11 mouse cellular contexts compared by ENCODE assay signal in the genomic region with DNA sequence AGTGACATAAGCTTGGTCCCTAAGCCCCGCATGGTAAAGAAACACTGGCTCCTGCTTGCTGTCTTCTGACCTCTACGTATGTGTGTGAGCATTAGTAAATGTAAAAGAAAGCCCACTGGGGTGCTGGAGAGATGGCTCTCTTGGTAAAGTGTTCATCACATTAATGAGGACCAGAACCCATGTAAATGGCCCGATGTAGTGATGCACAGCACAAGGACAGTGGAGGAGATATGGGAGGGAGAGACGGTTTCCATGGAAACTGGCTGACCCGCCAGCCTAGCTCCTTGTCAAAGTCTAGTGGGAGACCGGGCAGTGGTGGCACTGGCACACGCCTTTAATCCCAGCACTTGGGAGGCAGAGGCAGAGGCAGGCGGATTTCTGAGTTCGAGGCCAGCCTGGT. TPM values are rescaled to one million over a fixed set of nuclear protein-coding genes. Genes with fewer than 3 reads are reported as not detected.
DNase-seq lines count a peak whose midpoint lies in the region; ATAC-seq and TF ChIP-seq lines count a peak whose summit lies in the region.
"Had no signal": no experiment of that assay in that cellular context is flagged by ENCODE, and none has a peak within 500 bp of the region (broad histone marks: within the 10 kb centered on the region; RNA-seq: fewer than 3 reads in every experiment).

No protein-coding gene starts in this region.

- H3K9me3 ChIP-seq in intestine, embryonic 14.5 days (ENCODE audit: control insufficient read depth, low read length): no peaks in the 10 kb centered on the region
- H3K9me3 ChIP-seq in intestine, postnatal 0 days (ENCODE audit: control insufficient read depth): no peaks in the 10 kb centered on the region
- no peaks in the 10 kb centered on the region for H3K9me3 ChIP-seq in embryonic facial prominence, embryonic 10.5 days
- no peaks in the 10 kb centered on the region for H3K9me3 ChIP-seq in liver, embryonic 14.5 days (ENCODE audit: control insufficient read depth, low read length)

- no peak overlapping the region for H3K9ac ChIP-seq in intestine, embryonic 14.5 days (ENCODE audit: low read length)
- H3K9ac ChIP-seq in intestine, postnatal 0 days (ENCODE audit: low read depth, low read length): no peak overlapping the region
- no peak overlapping the region for H3K9ac ChIP-seq in liver, embryonic 14.5 days (replicated peaks)

- DNase-seq in intestine, embryonic 14.5 days (ENCODE audit: low spot score): no peak
- peak; percentile 43 for DNase-seq in MN1 (ENCODE audit: low spot score)
- peak; percentile 48 for DNase-seq in embryonic facial prominence, embryonic 10.5 days (ENCODE audit: low spot score)
- DNase-seq in liver, embryonic 14.5 days (ENCODE audit: low read depth in 3 of 3, low spot score in 3 of 3): no peak
- no peak for DNase-seq in layer of hippocampus, postnatal 36 days
- no peak for DNase-seq in frontal cortex, postnatal 25 days (ENCODE audit: low spot score in 2 of 2)
- no peak for DNase-seq in layer of hippocampus, adult 18-20 months (ENCODE audit: low spot score in 2 of 2)
- DNase-seq: cerebellum, postnatal 25 days; gastrocnemius, adult 2 months had no signal

- 0 out of 2 replicates have a peak, but pooled peaks cover 3% of the 10 kb centered on the region for H3K4me1 ChIP-seq in intestine, embryonic 14.5 days (replicated peaks; ENCODE audit: control insufficient read depth, insufficient read depth, low read length)
- no peaks in the 10 kb centered on the region for H3K4me1 ChIP-seq in intestine, postnatal 0 days (replicated peaks; ENCODE audit: control insufficient read depth, insufficient read depth, low read length)
- peaks cover 42% of the 10 kb centered on the region for H3K4me1 ChIP-seq in embryonic facial prominence, embryonic 10.5 days
- H3K4me1 ChIP-seq in liver, embryonic 14.5 days (replicated peaks; ENCODE audit: control insufficient read depth in 2 of 2, insufficient read depth in 2 of 2, low read length in 1 of 2): no peaks in the 10 kb centered on the region

- H3K27me3 ChIP-seq in intestine, embryonic 14.5 days (replicated peaks; ENCODE audit: control insufficient read depth, insufficient read depth, low read length): no peaks in the 10 kb centered on the region
- no peaks in the 10 kb centered on the region for H3K27me3 ChIP-seq in intestine, postnatal 0 days (replicated peaks; ENCODE audit: control insufficient read depth, insufficient read depth, low read length)
- no peaks in the 10 kb centered on the region for H3K27me3 ChIP-seq in embryonic facial prominence, embryonic 10.5 days (replicated peaks; ENCODE audit: low read depth, poor library complexity, severe bottlenecking)
- H3K27me3 ChIP-seq in liver, embryonic 14.5 days (ENCODE audit: control insufficient read depth, insufficient read depth, low read length): no peaks in the 10 kb centered on the region

- no peak overlapping the region for H3K4me3 ChIP-seq in intestine, embryonic 14.5 days (ENCODE audit: low read depth, low read length)
- H3K4me3 ChIP-seq in intestine, postnatal 0 days (ENCODE audit: low read depth, low read length): no peak overlapping the region
- no peak overlapping the region for H3K4me3 ChIP-seq in embryonic facial prominence, embryonic 10.5 days
- no peak overlapping the region for H3K4me3 ChIP-seq in liver, embryonic 14.5 days (ENCODE audit: insufficient read depth in 1 of 2, low read depth in 2 of 2, low read length in 2 of 2)
- H3K4me3 ChIP-seq: gastrocnemius, adult 2 months had no signal

- no peak for TF ChIP-seq CTCF in intestine, postnatal 0 days (IDR thresholded peaks at IDR 0.05; ENCODE audit: low read depth)
- TF ChIP-seq CTCF in liver, embryonic 14.5 days (IDR thresholded peaks at IDR 0.05; ENCODE audit: low read depth): no peak

- peak; percentile 12; the same call in 1 of the 2 replicates for ATAC-seq in intestine, embryonic 14.5 days (replicated peaks; ENCODE audit: low FRiP score, low TSS enrichment, low read depth)
- no peak for ATAC-seq in intestine, postnatal 0 days
- ATAC-seq in liver, embryonic 14.5 days (ENCODE audit: insufficient read depth): 0 out of 2 replicates have a peak, but pooled peaks have one; percentile 26
- ATAC-seq: activated CD4-positive, CD25-positive, alpha-beta regulatory T cell, adult 4 months had no signal

- WGBS in intestine, embryonic 14.5 days: 58% methylated on average over 9 of the region's 9 CpGs
- 50% methylated on average over 9 of the region's 9 CpGs for WGBS in intestine, postnatal 0 days
- WGBS in embryonic facial prominence, embryonic 10.5 days: 62% methylated on average over 9 of the region's 9 CpGs
- WGBS in liver, embryonic 14.5 days (ENCODE audit: insufficient replicate concordance): 57% methylated on average over 9 of the region's 9 CpGs

- H3K4me2 ChIP-seq in intestine, embryonic 14.5 days (ENCODE audit: low read length): no peak overlapping the region
- no peak overlapping the region for H3K4me2 ChIP-seq in intestine, postnatal 0 days (replicated peaks; ENCODE audit: low read depth)
- no peak overlapping the region for H3K4me2 ChIP-seq in liver, embryonic 14.5 days (ENCODE audit: low read depth)

- no peak for TF ChIP-seq EP300 in liver, embryonic 14.5 days (IDR thresholded peaks at IDR 0.05; ENCODE audit: low read depth)

- H3K36me3 ChIP-seq in intestine, embryonic 14.5 days (ENCODE audit: control insufficient read depth, insufficient read depth, low read length): peaks cover 39% of the 10 kb centered on the region
- peaks cover 26% of the 10 kb centered on the region for H3K36me3 ChIP-seq in intestine, postnatal 0 days (ENCODE audit: control insufficient read depth, insufficient read depth)
- peaks cover 44% of the 10 kb centered on the region for H3K36me3 ChIP-seq in embryonic facial prominence, embryonic 10.5 days (replicated peaks)
- no peaks in the 10 kb centered on the region for H3K36me3 ChIP-seq in liver, embryonic 14.5 days (replicated peaks; ENCODE audit: control insufficient read depth, insufficient read depth, low read depth)

- H3K27ac ChIP-seq in intestine, embryonic 14.5 days (ENCODE audit: low read depth): no peak overlapping the region
- H3K27ac ChIP-seq in intestine, postnatal 0 days (ENCODE audit: low read depth, low read length): no peak overlapping the region
- H3K27ac ChIP-seq in embryonic facial prominence, embryonic 10.5 days (replicated peaks): no peak overlapping the region
- H3K27ac ChIP-seq in liver, embryonic 14.5 days: no peak overlapping the region

RNA-seq across cellular contexts. Expression of a gene that starts 26.8 kb away (rescaled TPM):
- 48.2 and 51.3 TPM in 2 replicates for polyA plus RNA-seq in intestine, embryonic 14.5 days (2014; fragmentation: Nextera tagmentation; extraction: Ambion mirVana)
- 12.6 and 12.9 TPM in 2 replicates for polyA plus RNA-seq in intestine, postnatal 0 days (2015; fragmentation: Nextera tagmentation; extraction: Ambion mirVana)
- 53.6 and 56.8 TPM in 2 replicates for polyA plus RNA-seq in embryonic facial prominence, embryonic 10.5 days (2016; fragmentation: Nextera tagmentation; extraction: Ambion mirVana)
- polyA plus RNA-seq in liver, embryonic 14.5 days (2012; rRNA removed): 7.8 and 8.2 TPM in 2 replicates
- 5.7 and 6.6 TPM in 2 replicates for polyA plus RNA-seq in liver, embryonic 14.5 days (2014; fragmentation: Nextera tagmentation; extraction: Ambion mirVana)
- 1 to 10 TPM; 4.2 to 4.6 TPM for total RNA-seq in layer of hippocampus, postnatal 36 days (2021)
- total RNA-seq in layer of hippocampus, adult 18-20 months (2021): 1 to 10 TPM; 4.5 to 4.7 TPM
- polyA plus RNA-seq: activated CD4-positive, CD25-positive, alpha-beta regulatory T cell, adult 4 months had no signal

RNA-seq across cellular contexts. Expression of a gene that starts 43.3 kb away (rescaled TPM):
- polyA plus RNA-seq in intestine, embryonic 14.5 days (2014; fragmentation: Nextera tagmentation; extraction: Ambion mirVana): 7.9 and 9.5 TPM in 2 replicates
- polyA plus RNA-seq in intestine, postnatal 0 days (2015; fragmentation: Nextera tagmentation; extraction: Ambion mirVana): 11.8 and 13.4 TPM in 2 replicates
- 12.6 and 13.4 TPM in 2 replicates for polyA plus RNA-seq in embryonic facial prominence, embryonic 10.5 days (2016; fragmentation: Nextera tagmentation; extraction: Ambion mirVana)
- polyA plus RNA-seq in liver, embryonic 14.5 days (2012; rRNA removed): 2.2 and 2.4 TPM in 2 replicates
- 1.2 TPM in 2 replicates for polyA plus RNA-seq in liver, embryonic 14.5 days (2014; fragmentation: Nextera tagmentation; extraction: Ambion mirVana)
- 10 to 100 TPM; 27.4 to 28.3 TPM for total RNA-seq in layer of hippocampus, postnatal 36 days (2021)
- 10 to 100 TPM; 21.6 to 23.7 TPM for total RNA-seq in layer of hippocampus, adult 18-20 months (2021)

Comparison
In these comparisons a context has a peak if more than half of its experiments do, and no peak if none do; other contexts are left out.
1. DNase-seq: peak in MN1 (single experiment) and embryonic facial prominence, embryonic 10.5 days (single experiment); none in intestine, embryonic 14.5 days (single experiment), liver, embryonic 14.5 days (0 of 3), layer of hippocampus, postnatal 36 days (0 of 2), frontal cortex, postnatal 25 days (0 of 2) and layer of hippocampus, adult 18-20 months (0 of 2).